ENCODE assay signal across 8 mouse cellular contexts in genomic region chr4:139130701-139131549, GRCm38 (mm10). TPM values are rescaled to one million over a fixed set of nuclear protein-coding genes. Genes with fewer than 3 reads are reported as not detected.
DNase-seq lines count a peak whose midpoint lies in the region; ATAC-seq lines count a peak whose summit lies in the region.

Gene Minos1, minus strand, starts transcription at chr4:139131113.

- peak; percentile 96 for DNase-seq in adipocyte (ENCODE audit: low spot score)
- peak; percentile 99 for DNase-seq in embryo, embryonic 10 days (ENCODE audit: low spot score)
- peak; percentile 97 for DNase-seq in gastrocnemius, postnatal 10 days
- peak; percentile 99 for DNase-seq in induced T-regulatory cell, adult 2 months (ENCODE audit: low read depth)
- DNase-seq in left cerebral cortex, adult 9 months (ENCODE audit: low spot score in 2 of 2), result peak; percentile 94 to 98
- peak; percentile 99 for DNase-seq in right cerebral cortex, postnatal 14 days
- peak; percentile 94 to 97 for DNase-seq in urinary bladder, postnatal 36 days (ENCODE audit: low spot score in 2 of 2)

- peak; percentile 95 for ATAC-seq in megakaryocyte progenitor cell, adult 5-6 weeks (replicated peaks; ENCODE audit: poor library complexity)

RNA-seq across cellular contexts. Expression of gene Minos1, which starts in this region (rescaled TPM):
- 100 to 1,000 TPM; 399 to 482 TPM for total RNA-seq in gastrocnemius, postnatal 10 days (2021)
- 517 and 531 TPM in 2 replicates for total RNA-seq in megakaryocyte progenitor cell, adult 5-6 weeks (2015)
- total RNA-seq in megakaryocyte progenitor cell, adult 5-6 weeks (2017), result 167 and 172 TPM in 2 replicates

Comparison
In these comparisons a context has a peak if more than half of its experiments do, and no peak if none do; other contexts are left out.
1. Peak in every context shown above with its lines: DNase-seq and ATAC-seq.